Mouse (Mus musculus) kidney, adult 10 weeks (tissue): ENCODE measurements around the gene Lage3. TPM values are rescaled to one million over a fixed set of nuclear protein-coding genes. Genes with fewer than 3 reads are reported as not detected.

Experiments used
- polyA plus RNA-seq: library from polyadenylated mRNA; stranded (reverse); fragments of 350-450 nt; fragmentation: Illumina TruSeq; extraction: RNeasy Lipid Tissue Mini Kit (QIAGEN cat#74804); gene quantifications from one replicate; pipeline ENCODE4 v1.2.3, GENCODE M21; 2014; ENCODE audit warnings: low read depth, low replicate concordance

The Lage3 gene
- 13.5 TPM for polyA plus RNA-seq

GRCm38 (mm10) chrX:74353467-74353770 lies at the start of gene Lage3:
Lage3 (minus strand) TSS chrX:74353618.

DNA sequence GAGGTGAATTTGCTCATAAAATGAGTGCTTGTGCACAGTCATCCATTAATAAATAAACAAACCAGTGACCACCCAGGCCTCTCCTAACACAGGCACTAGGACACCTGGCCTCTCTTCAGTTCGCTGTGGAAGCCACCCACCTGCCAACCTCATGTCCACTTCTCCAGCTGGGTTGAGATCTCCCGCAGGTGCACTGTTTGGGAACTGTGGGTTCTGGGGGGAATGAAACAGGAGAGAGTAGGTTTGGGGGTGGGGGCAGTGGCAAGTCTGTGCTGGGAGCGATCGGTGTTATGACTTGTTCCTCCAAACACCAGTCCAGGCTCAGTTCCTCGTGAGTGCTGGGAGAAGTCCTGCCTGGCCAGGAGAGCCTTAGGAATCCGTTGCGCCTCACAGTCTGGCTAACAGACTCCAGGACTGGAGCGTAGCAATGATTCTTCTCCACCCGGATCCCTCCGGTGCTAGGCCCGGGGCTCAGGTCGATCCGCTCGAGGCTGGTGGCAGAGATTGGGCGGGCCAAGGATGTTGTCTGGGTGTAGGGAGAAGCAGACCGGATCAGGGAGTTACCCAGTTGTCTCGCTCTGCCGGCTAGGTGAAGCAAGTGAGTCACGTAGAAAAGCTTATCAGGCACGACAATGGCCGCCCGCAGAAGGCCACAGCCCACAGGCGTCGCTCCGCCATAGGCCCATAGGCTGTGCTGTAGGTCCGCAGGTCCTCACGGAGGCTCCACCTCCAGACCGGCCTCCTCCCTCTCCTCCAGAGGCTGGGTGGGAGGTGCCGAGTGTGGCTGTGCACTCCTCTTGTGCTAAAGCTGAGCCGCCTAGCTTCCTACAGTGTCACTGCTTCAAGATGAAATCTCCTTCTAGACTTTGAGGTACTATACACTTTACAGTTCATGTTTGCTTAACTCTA lies 39.4 kb upstream of the Lage3 start, which contains the start of the genes Fam3a and Ikbkg:
Gene Fam3a (minus strand): TSS at position 738 of the 909 bp plus-strand sequence.
Gene Ikbkg (plus strand): TSS at position 756 of the 909 bp plus-strand sequence.

DNA sequence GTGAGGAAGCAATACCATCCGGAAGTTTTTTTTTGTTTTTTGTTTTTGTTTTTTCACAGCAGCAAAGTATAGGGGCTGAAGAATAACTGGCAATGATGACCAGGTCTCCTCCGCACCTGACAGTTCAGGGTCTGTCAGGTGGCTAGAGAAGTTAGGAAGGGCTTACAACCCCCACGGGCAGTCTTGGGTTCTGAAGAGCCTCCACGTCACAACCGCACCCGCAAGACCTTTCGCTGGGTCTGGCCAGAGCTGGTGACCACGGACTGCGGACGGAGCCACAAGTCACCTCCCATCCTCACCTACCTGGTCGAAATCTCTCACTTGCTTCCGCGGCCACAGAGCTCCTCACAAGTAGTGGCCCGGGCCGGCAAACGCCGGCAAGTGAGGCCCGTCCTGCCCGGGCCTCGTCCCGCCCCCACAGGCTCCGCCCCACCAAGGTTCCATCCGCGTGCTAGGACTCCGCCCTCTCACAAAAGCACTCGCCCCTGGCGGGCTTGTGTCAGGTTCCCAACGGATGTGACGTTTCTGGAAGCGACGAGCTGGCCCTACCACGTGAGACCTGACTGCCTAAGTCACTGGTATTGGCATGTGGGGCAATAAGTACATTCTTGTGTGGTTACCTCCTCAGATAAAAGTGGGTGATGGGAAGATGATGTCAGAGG lies 19.6 kb upstream of the Lage3 start, which contains the start of the genes Ubl4a and Slc10a3:
Gene Ubl4a (minus strand): TSS at position 331 of the 662 bp plus-strand sequence.
Gene Slc10a3 (minus strand): TSS at position 462 of the 662 bp plus-strand sequence.

DNA sequence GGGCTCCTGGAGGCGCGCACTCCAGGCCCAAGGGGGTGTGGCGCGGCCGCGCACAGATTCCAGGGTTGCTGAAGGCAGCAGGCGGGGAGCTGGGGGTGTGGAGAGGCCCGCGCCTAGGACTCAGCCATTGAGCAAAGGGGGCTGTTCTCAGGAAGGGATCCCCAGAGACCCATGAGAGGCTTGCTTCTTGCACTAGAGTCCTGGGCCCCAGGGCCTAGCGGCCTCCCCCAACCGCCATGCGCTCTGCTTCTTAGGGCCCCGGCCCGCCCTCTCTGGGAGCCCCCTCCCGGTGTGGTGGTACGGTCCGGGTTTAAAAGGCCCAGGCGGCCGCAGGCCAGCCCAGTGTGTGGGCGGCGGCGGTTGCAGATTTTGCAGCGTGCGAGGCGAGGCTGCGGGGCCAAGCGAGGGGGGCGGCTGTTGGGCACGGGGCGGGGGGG lies 24.7 kb downstream of the Lage3 start, which contains the start of gene Plxna3:
Gene Plxna3 (plus strand): TSS at position 342 of the 437 bp plus-strand sequence.

DNA sequence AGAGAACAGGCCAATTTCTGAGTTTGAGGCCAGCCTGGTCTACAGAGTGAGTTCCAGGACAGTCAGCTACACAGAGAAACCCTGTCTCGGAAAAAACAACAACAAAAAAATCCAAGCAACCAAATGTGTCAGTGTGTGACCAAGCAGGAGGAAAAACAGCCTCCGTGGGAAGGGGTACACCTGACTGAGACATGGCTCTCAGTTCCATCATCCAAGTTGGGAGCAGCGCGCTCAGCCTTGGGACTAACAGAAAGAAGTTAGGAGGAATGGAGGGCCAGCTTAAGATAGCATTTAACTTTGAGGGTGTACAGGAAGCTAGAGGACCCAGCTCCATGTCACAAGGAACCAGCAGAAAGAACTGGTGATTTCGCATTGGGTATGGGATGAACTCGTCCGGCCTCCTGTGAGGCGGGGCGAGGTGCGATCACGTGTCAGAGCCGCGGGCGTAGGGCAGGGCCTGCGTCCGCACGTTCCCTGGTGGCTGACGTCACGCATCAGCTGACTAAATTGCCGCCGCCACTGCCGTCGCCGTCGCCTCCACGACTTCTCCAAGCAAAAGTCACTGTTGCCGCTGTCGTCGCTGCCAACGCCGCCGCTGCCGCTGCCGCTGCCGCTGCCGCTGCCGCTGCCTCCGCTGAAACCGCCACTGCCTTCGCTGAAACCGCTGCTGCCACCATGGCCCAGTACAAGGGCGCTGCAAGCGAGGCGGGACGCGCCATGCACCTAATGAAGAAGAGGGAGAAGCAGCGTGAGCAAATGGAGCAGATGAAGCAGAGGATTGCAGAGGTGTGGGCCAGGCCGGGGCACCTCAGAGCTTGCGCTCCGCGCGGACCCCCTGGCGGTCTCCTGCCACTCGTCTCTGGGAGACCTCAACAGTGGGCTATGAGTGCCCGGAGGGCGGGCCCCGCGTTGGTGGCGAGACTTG lies 40.6 kb downstream of the Lage3 start, which contains the start of gene Fam50a:
Gene Fam50a (plus strand): TSS at position 494 of the 925 bp plus-strand sequence.

GRCm38 (mm10) chrX:74304867-74305700 lies 48.3 kb downstream of the Lage3 start, which contains the start of gene Gdi1:
Gdi1 (plus strand) TSS chrX:74304998.

Other genes with a start within 250 kb of the Lage3 start
- gene Opn1mw, start 226.2 kb downstream of the Lage3 start, polyA plus RNA-seq = not detected
- 18.0 TPM for gene Mecp2, start 218.3 kb downstream of the Lage3 start, polyA plus RNA-seq
- not detected for gene Tex28, start 185.8 kb downstream of the Lage3 start, polyA plus RNA-seq
- gene Tktl1, start 176.4 kb downstream of the Lage3 start, polyA plus RNA-seq = not detected
- 14.1 TPM for gene Flna, start 103.8 kb downstream of the Lage3 start, polyA plus RNA-seq
- 34.6 TPM for gene Emd, start 98.9 kb downstream of the Lage3 start, polyA plus RNA-seq
- gene Rpl10, start 82.8 kb downstream of the Lage3 start, polyA plus RNA-seq = 1,026 TPM
- 37.2 TPM for gene Taz, start 71.7 kb downstream of the Lage3 start, polyA plus RNA-seq
- gene Dnase1l1, start 71.3 kb downstream of the Lage3 start, polyA plus RNA-seq = 17.5 TPM
- gene Atp6ap1, start 56.5 kb downstream of the Lage3 start, polyA plus RNA-seq = 252 TPM
- gene Gdi1, start 48.6 kb downstream of the Lage3 start, polyA plus RNA-seq = 120 TPM
- 23.5 TPM for gene Fam50a, start 40.6 kb downstream of the Lage3 start, polyA plus RNA-seq
- gene Plxna3, start 24.6 kb downstream of the Lage3 start, polyA plus RNA-seq = 0.12 TPM
- gene Ubl4a, start 19.6 kb upstream of the Lage3 start, polyA plus RNA-seq = 43.2 TPM
- 6.3 TPM for gene Slc10a3, start 19.7 kb upstream of the Lage3 start, polyA plus RNA-seq
- gene Fam3a, start 39.7 kb upstream of the Lage3 start, polyA plus RNA-seq = 8.2 TPM
- 30.2 TPM for gene Ikbkg, start 39.7 kb upstream of the Lage3 start, polyA plus RNA-seq
- 9.0 TPM for gene G6pdx, start 75.6 kb upstream of the Lage3 start, polyA plus RNA-seq
- gene Gm6880, start 127.8 kb upstream of the Lage3 start, polyA plus RNA-seq = not detected
- not detected for gene Olfr1326-ps1, start 221.3 kb upstream of the Lage3 start, polyA plus RNA-seq
- gene Olfr1325, start 239.1 kb upstream of the Lage3 start, polyA plus RNA-seq = not detected